Mouse (Mus musculus) heart, postnatal 4 days (tissue): Measurements from ENCODE around the gene Ttc23. TPM values are rescaled to one million over a fixed set of nuclear protein-coding genes. Genes with fewer than 3 reads are reported as not detected.

Source experiments
- DNase-seq: peaks from one replicate; pipeline ENCODE4 v3.0.0; 2021
- total RNA-seq, 2 experiments: library from RNA; stranded (reverse); gene quantifications; 2 replicates each; pipeline ENCODE4 v1.2.3; 2021

The Ttc23 gene
- total RNA-seq, 2 experiments from 2014 or later: 34.9 TPM

DNA sequence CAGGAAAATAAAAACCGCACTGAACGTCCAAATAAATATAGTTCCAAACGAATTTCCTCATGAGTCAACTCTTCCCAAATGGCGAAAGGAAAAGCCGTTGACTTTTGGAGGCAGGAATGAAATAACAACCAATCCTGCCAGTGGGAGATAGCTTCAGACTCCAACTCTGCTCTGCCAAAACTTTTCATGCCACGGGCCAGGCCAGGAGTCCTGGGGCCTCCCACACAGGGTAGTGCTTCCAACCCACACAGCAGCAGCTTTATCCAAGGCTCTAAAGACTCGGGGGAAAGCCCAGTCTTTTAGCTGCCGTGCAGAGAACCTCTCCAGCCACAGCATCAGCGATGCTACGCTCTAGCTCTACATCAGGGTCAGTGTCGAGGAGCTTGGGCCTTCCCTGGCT, 107.4 kb downstream of the Ttc23 start:
- peak; percentile 32 for DNase-seq

GRCm38 (mm10) chr7:67755366-67755765, 108.2 kb downstream of the Ttc23 start:
- DNase-seq: no peak

- no peak for DNase-seq
These were observed 109.4 kb downstream of the Ttc23 start for GRCm38 (mm10) chr7:67756636-67757035.

GRCm38 (mm10) chr7:67758506-67758857, 111.3 kb downstream of the Ttc23 start:
- DNase-seq: no peak

DNA sequence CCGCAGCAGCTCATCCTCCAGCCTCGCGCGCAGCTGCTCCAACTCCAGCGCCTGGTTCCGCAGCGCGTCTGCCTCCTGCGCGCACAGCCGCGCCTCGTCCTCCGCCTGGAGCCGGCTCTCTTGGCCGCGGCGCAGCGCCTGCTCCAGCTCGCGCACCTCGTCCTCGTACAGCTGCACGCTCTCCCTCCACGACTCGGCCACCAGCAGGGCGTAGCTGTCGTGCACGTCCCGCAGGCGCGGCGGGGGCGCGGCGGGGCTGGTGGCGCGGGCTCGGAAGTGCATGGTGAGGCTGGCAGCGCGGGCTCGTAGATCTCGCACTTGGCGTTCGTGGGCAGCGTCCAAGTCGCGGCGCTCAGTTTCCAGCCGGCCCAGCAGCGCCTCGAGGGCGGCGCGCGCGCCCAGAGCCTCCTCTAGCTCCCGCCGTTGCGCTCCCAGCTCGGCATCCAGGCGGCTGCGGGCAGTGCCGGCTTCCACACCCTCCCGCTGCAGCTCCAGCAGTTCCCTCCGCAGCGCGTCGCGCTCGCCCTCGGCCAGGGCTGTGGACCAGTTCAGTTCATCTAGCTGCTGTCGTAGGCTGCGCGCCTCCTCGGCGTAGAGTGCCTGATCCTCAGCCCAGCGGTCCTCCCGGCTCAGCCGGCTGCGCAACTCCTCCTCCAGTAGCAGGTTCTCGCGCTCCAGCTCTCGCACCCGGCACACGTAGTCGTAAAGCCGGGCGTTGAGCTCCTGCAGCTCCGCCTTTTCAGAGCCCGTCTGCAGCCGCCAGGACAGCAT, 111.8 kb downstream of the Ttc23 start:
- peak; percentile 67 for DNase-seq

DNA sequence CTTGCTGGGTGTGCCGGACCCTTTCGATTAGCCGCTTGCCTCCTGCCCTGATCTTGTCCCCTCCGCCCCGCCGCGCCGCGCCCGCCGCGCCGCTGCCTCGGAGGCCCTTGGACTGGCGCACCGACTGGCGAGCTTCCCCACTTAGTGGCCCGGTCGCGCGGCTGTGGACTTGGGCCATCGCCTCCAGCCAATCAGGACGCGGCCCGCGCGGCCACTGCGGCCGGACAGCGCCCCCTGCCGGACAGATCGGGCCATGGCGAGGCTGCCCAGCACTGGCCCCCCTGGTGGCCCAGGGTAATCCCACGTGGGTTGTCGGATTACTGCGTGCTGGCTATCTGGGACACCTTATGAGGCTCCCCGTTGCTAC, 112.4 kb downstream of the Ttc23 start, which contains the start of gene Synm:
Gene Synm (minus strand): TSS at position 114 of the 367 bp plus-strand sequence.
- peak; percentile 98 for DNase-seq

DNA sequence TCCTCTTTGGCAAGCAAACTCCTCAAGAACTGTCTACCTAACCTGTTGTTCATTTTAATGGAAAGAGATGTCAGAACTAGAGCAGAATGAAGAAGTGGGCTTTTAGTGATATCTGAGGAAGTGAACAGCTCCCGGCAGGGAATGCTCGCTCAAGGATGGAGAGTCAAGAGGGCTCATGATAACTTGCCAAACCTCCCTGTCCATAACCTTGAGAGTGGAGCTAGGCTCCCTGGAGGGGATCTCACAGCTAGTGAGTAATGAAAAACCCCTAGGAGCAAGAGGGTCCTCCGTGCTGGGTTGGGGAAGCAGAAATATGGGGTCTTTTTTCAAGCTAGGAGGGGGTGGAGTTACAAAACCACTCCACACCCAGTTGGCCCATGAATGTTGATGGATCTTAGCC, 116.4 kb downstream of the Ttc23 start:
- DNase-seq: no peak

DNA sequence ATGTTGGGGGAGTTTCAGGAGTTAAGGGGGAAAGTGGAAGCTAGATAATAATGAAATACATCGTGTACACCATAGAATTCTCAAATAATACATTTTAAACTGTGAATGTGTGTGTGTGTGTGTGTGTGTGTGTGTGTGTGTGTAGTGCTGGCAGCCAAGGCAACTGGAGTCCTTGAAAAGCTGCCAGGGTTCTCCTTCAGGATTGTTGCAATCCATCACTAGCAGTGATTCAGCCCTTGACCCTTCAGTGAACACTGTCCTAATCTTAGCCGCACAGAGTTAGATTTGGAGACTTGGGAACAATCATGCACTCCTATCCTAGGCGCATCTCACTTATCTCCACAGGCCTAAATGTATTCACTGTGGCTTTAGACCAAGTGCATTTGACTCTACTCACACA, 120.9 kb downstream of the Ttc23 start:
- DNase-seq: no peak

DNA sequence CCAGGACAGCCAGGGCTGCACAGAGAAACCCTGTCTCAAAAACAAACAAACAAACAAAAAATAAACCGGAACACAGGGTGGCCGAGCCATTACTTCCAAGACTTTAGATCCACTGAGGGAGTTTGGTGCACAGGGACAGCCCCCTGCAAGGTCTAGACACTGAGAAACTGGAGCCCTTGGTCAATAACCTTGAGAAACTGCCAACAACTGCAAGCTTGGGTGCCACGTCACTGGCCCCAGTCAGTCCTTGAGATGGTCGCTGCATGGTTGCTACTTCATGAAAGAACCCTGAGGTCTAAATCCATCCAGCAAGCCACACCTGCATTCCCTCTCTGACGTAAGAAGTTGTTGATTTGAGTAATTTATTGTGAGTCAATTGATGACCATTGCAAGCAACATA, 122.3 kb downstream of the Ttc23 start:
- no peak for DNase-seq

DNA sequence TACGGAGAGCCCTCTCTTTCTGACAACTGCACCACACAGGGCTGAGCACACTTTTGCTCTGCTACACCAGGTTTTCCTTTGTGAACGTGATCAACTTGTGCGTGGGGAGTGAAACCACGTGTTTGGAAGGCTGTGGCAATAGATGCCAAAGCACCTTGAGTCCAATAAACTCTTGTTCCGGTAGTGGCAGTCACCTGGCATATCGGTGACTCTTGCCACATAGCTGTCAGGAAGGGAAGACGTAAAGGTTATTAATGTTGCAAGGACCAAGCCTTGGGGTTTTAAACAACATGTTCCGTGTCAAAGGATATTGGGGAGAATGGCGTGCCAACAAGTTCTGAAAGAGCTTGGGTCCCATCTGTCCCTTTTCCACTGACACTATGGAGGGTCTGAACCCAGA, 125.0 kb downstream of the Ttc23 start:
- DNase-seq: no peak

- DNase-seq: no peak
These were observed 128.4 kb downstream of the Ttc23 start for GRCm38 (mm10) chr7:67775623-67776022.

DNA sequence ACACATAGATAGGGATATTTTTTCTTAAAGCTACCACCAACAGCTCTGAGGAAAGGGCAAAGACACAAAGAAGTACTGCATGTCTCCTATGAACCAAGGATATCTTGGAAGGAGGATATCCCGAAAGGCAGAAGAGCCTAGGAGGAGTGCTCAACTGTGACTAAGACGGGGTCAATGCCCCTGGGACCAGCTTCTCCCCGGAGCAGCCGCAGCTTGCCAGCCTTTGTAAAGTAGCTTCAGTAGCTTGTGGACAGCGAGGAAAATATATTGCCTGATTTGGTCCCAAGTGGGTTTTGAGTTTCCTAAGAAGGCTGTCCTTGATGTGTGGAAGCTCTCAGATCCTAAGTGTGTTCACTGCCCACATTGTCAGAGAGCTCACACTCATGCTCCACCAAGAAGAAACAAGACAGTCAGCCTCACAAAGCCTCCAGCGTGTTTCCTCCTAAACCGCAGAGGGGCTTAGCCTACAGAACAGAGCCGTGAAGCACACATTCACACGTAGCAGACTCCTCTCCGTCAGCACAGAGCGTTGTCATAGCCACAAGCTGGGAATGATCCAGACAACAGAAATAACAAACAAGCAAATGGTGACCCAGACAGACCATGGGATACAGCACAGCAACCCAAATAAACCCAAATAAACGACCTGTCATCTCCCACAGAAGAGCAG, 129.6 kb downstream of the Ttc23 start:
- no peak for DNase-seq

DNA sequence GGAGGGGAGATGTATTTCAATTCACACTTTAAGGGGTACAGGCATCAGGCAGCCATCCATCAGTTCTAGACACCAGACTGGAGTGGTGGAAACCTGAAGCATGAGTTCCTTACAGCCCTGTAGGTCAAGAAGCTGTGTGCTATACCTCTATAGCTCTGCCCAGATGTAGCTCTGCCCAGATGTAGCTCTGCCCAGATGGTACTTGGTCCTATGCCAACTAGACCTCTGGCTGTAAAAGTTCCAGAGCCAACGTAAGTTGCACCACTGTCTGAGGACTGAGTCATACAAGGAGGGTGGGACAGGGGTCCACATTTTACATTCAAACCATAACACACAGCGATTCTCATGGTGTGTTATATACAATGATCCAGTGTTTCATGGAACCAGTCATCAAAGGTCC, 140.7 kb downstream of the Ttc23 start:
- no peak for DNase-seq

- peak; percentile 80 for DNase-seq
These were observed 141.5 kb downstream of the Ttc23 start for GRCm38 (mm10) chr7:67788713-67789112.

- DNase-seq: no peak
These were observed 144.0 kb downstream of the Ttc23 start for GRCm38 (mm10) chr7:67791256-67791655.

DNA sequence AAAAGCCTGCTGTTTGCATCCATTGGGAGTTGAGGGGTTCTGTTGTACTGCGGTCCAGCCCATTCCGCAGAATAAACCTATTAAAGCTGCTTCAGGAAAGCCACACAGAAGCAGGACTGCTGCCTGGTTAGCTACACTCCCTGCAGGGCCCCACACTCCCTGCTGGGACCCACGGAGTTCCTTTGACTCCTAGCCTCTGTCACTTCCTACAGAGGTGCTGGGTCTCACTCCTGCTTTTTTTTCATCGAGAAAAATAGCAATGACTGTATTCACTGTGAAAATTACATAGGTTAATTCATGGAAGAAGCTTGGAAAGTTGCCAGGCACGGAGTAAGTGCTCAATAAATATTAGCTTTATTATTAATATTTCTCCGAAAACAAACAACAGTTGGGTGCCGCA, 146.2 kb downstream of the Ttc23 start:
- no peak for DNase-seq

GRCm38 (mm10) chr7:67797065-67797464, 149.9 kb downstream of the Ttc23 start:
- no peak for DNase-seq

DNA sequence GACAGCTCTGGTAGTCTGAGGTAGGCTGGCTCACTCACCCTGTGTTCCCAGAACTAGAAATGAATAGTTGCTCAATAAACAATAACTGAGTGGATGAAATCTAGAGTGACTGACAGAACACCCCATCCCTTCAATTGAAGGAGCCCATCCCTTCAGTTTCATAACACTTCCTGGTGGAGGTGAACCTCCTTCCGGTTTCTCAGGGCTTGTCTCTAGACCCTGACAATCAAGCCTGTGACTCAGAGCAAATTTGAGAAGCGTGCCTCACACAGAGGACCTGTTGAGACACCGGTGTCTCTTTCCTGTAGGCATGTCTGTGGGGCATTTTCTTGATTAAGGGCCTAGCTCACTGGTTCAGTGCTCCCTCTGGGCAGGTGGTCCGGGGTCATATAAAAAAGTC, 151.3 kb downstream of the Ttc23 start:
- no peak for DNase-seq

- DNase-seq: no peak
These were observed 153.3 kb downstream of the Ttc23 start for GRCm38 (mm10) chr7:67800547-67800946.

GRCm38 (mm10) chr7:67801022-67801421, 153.8 kb downstream of the Ttc23 start:
- DNase-seq: no peak

DNA sequence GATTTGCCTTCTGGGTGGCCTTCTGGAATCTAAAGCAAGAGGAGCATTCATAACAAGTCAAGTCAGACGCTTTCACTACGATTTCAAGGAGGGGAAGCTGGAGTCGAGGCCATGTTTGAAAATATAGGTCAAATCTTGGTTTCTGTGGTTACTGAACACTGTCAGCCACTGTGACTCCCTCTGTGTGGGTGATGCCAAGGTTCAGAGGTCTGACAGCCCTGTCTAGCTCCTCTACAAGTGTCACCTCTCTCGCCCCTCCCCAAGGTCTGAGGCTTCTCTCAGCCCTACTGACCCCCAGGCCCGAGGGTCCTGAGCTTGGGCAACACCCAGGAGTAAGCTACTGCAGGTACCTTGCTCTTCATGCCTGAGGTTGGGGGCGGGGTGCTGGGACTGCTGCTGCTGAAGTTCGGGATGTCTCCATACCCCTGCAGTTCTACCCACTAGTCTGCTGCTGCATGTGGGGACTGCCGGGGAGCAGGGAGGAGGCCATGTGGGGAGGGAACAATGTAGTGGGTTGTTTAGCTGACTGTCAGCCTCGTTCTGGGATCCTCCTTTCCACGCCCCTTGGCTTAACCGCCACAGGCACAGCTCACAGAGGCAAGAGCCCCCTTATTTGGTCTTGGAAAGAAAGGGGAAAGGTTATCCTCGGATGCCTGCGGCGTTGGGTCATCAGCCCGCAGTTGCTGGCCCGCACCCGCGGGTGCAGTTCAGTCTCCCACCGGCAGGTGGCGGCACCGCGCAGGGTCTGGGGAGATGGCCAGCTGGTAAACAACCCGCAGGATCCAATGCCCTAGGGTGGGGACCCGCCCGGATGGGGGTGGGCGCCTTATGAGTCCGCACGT, 156.0 kb downstream of the Ttc23 start:
- peak; percentile 98 for DNase-seq

DNA sequence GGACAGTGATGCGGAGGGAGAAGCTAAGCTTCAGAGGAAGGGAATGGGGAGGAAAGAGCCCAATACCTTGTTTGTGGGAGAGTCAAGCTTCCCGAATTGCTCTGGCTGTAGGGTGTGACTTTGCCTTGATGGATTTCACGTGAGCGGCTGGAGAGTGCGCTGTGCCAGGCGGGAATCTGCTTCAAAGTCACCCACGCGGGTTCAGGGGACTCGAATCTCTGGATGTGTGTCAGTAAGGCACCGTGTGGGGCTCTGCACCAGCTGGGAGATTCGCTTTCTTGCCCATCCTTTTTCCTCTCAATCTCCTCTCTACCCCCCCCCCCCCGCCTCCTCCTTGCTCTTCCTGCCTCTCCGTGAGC, 156.6 kb downstream of the Ttc23 start:
- DNase-seq: no peak
